7 mouse cellular contexts compared by ENCODE assay signal in genomic region chr8:120588908-120589771, GRCm38 (mm10). TPM values are rescaled to one million over a fixed set of nuclear protein-coding genes. Genes with fewer than 3 reads are reported as not detected.
DNase-seq lines count a peak whose midpoint lies in the region; ATAC-seq lines count a peak whose summit lies in the region.

Gene Gins2, minus strand, starts transcription at chr8:120589304.

- H3K9me3 ChIP-seq in embryonic facial prominence, embryonic 12.5 days = no peaks in the 10 kb centered on the region
- H3K9me3 ChIP-seq in limb, embryonic 11.5 days (ENCODE audit: control insufficient read depth, low read length) = no peaks in the 10 kb centered on the region
- no peaks in the 10 kb centered on the region for H3K9me3 ChIP-seq in midbrain, embryonic 14.5 days (ENCODE audit: control insufficient read depth, low read length)

- peak within 1 kb of the TSS; percentile 80 for H3K27ac ChIP-seq in embryonic facial prominence, embryonic 12.5 days
- H3K27ac ChIP-seq in limb, embryonic 11.5 days (replicated peaks; ENCODE audit: low read depth, low read length) = peak within 1 kb of the TSS; percentile 52; the same call in 1 of the 2 replicates
- H3K27ac ChIP-seq in midbrain, embryonic 14.5 days (replicated peaks; ENCODE audit: low read depth, low read length) = peak within 1 kb of the TSS; percentile 70

- peak within 1 kb of the TSS; percentile 91 for H3K4me2 ChIP-seq in embryonic facial prominence, embryonic 12.5 days (replicated peaks)
- peak within 1 kb of the TSS; percentile 77 for H3K4me2 ChIP-seq in limb, embryonic 11.5 days (ENCODE audit: low read depth, severe bottlenecking)
- peak within 1 kb of the TSS; percentile 90 for H3K4me2 ChIP-seq in midbrain, embryonic 14.5 days (ENCODE audit: low read length)

- peak; percentile 97 for DNase-seq in adrenal gland, postnatal 25 days
- peak; percentile 100 for DNase-seq in heart, adult 11 months
- DNase-seq in kidney, adult 18-20 months = peak; percentile 100
- peak; percentile 100 for DNase-seq in limb, embryonic 11.5 days (ENCODE audit: low spot score)
- DNase-seq in midbrain, embryonic 14.5 days = peak; percentile 99
- DNase-seq in spleen, adult 18-20 months = peak; percentile 98

- H3K27me3 ChIP-seq in embryonic facial prominence, embryonic 12.5 days = no peaks in the 10 kb centered on the region
- no peaks in the 10 kb centered on the region for H3K27me3 ChIP-seq in limb, embryonic 11.5 days (ENCODE audit: control insufficient read depth, insufficient read depth, low read length)
- no peaks in the 10 kb centered on the region for H3K27me3 ChIP-seq in midbrain, embryonic 14.5 days (ENCODE audit: control insufficient read depth, insufficient read depth, low read length)

- H3K9ac ChIP-seq in embryonic facial prominence, embryonic 12.5 days = peak within 1 kb of the TSS; percentile 79
- H3K9ac ChIP-seq in limb, embryonic 11.5 days (ENCODE audit: low read length) = peak within 1 kb of the TSS; percentile 79
- peak within 1 kb of the TSS; percentile 50; the same call in 1 of the 2 replicates for H3K9ac ChIP-seq in midbrain, embryonic 14.5 days (replicated peaks; ENCODE audit: low read length)

- H3K4me3 ChIP-seq in embryonic facial prominence, embryonic 12.5 days = peak within 1 kb of the TSS; percentile 77
- peak within 1 kb of the TSS; percentile 83 for H3K4me3 ChIP-seq in limb, embryonic 11.5 days (ENCODE audit: low read depth, low read length)
- H3K4me3 ChIP-seq in midbrain, embryonic 14.5 days (replicated peaks; ENCODE audit: low read depth, low read length) = peak within 1 kb of the TSS; percentile 54

- peaks cover 19% of the 10 kb centered on the region for H3K36me3 ChIP-seq in embryonic facial prominence, embryonic 12.5 days
- H3K36me3 ChIP-seq in limb, embryonic 11.5 days (ENCODE audit: control insufficient read depth, insufficient read depth, low read length) = peaks cover 2% of the 10 kb centered on the region; the same call in 1 of the 2 replicates
- H3K36me3 ChIP-seq in midbrain, embryonic 14.5 days (ENCODE audit: control insufficient read depth, insufficient read depth, low read length) = no peaks in the 10 kb centered on the region

- under 1% methylated on average over 67 of the region's 67 CpGs for WGBS in embryonic facial prominence, embryonic 12.5 days
- under 1% methylated on average over 67 of the region's 67 CpGs for WGBS in limb, embryonic 11.5 days
- under 1% methylated on average over 67 of the region's 67 CpGs for WGBS in midbrain, embryonic 14.5 days

- H3K4me1 ChIP-seq in embryonic facial prominence, embryonic 12.5 days = peaks cover 14% of the 10 kb centered on the region
- H3K4me1 ChIP-seq in limb, embryonic 11.5 days (ENCODE audit: control insufficient read depth, insufficient read depth, low read length) = peaks cover 4% of the 10 kb centered on the region; the same call in 1 of the 2 replicates
- H3K4me1 ChIP-seq in midbrain, embryonic 14.5 days (ENCODE audit: control insufficient read depth, insufficient read depth, low read length) = peaks cover 4% of the 10 kb centered on the region

- peak; percentile 99 for ATAC-seq in embryonic facial prominence, embryonic 12.5 days (ENCODE audit: insufficient number of reproducible peaks, insufficient read depth, low FRiP score, low TSS enrichment)
- peak; percentile 99 for ATAC-seq in limb, embryonic 11.5 days (ENCODE audit: insufficient number of reproducible peaks, low FRiP score, low TSS enrichment, low read depth)
- ATAC-seq in midbrain, embryonic 14.5 days (ENCODE audit: low FRiP score, low TSS enrichment) = peak; percentile 98

RNA-seq across cellular contexts. Expression of gene Gins2, which starts in this region (rescaled TPM):
- 12.2 and 12.4 TPM in 2 replicates for total RNA-seq in adrenal gland, postnatal 25 days (2021)
- polyA plus RNA-seq in embryonic facial prominence, embryonic 12.5 days (2016; fragmentation: Nextera tagmentation; extraction: Ambion mirVana) = 109 and 115 TPM in 2 replicates
- polyA plus RNA-seq in limb, embryonic 11.5 days (2014; fragmentation: Nextera tagmentation; extraction: Ambion mirVana) = 130 and 132 TPM in 2 replicates
- 15.5 and 23.7 TPM in 2 replicates for polyA plus RNA-seq in midbrain, embryonic 14.5 days (2014; fragmentation: Nextera tagmentation; extraction: Ambion mirVana)

Comparison
In these comparisons a context has a peak if more than half of its experiments do, and no peak if none do; other contexts are left out.
1. Peak in every context shown above with its lines: DNase-seq, ATAC-seq, H3K4me3 ChIP-seq and H3K27ac ChIP-seq.